Mouse (Mus musculus) limb, embryonic 14.5 days (tissue): ENCODE data around the gene Col23a1. TPM values are rescaled to one million over a fixed set of nuclear protein-coding genes. Genes with fewer than 3 reads are reported as not detected.
A peak's percentile ranks its signal among the peaks of the same experiment; 100 is the strongest.

Experiments used
- ATAC-seq: fragments of 200-750 bp; cut with Nextera tagmentation; 2 replicates; pipeline ENCODE4 v1.8.0; 2017; ENCODE audit warnings: low read depth, moderate number of reproducible peaks, moderate TSS enrichment; ENCODE audit not compliant: low FRiP score
- DNase-seq: peaks from one replicate; pipeline ENCODE4 v3.0.0-alpha.2; 2015; ENCODE audit warnings: low spot score
- H3K27ac ChIP-seq: fragments of 300-500 bp; sonication (generic); replicated peaks from 2 replicates; pipeline ENCODE4 v1.5.1; 2014; ENCODE audit warnings: low read depth, mild to moderate bottlenecking, low read length, moderate library complexity, mixed read lengths
- H3K27me3 ChIP-seq: fragments of 300-500 bp; sonication (generic); 2 replicates; pipeline ENCODE4 v1.6.1; 2014; ENCODE audit warnings: low read length, mixed read lengths; ENCODE audit not compliant: control insufficient read depth, insufficient read depth
- H3K36me3 ChIP-seq: fragments of 300-500 bp; sonication (generic); 2 replicates; pipeline ENCODE4 v1.6.1; 2014; ENCODE audit warnings: mild to moderate bottlenecking, low read length, moderate library complexity, mixed read lengths; ENCODE audit not compliant: control insufficient read depth, insufficient read depth
- H3K4me1 ChIP-seq: fragments of 300-500 bp; sonication (generic); 2 replicates; pipeline ENCODE4 v1.6.1; 2014; ENCODE audit warnings: antibody characterized with exemption, low read length, mixed read lengths; ENCODE audit not compliant: control insufficient read depth, insufficient read depth
- H3K4me2 ChIP-seq: fragments of 300-500 bp; sonication (generic); replicated peaks from 2 replicates; pipeline ENCODE4 v1.6.1; 2014; ENCODE audit warnings: low read depth, mild to moderate bottlenecking, low read length, moderate library complexity; ENCODE audit not compliant: severe bottlenecking
- H3K4me3 ChIP-seq: fragments of 300-500 bp; sonication (generic); replicated peaks from 2 replicates; pipeline ENCODE4 v1.5.1; 2014; ENCODE audit warnings: low read length
- H3K9ac ChIP-seq: fragments of 300-500 bp; sonication (generic); 2 replicates; pipeline ENCODE4 v1.6.1; 2014; ENCODE audit warnings: mild to moderate bottlenecking, low read depth, low read length, moderate library complexity; ENCODE audit not compliant: severe bottlenecking
- H3K9me3 ChIP-seq: fragments of 300-500 bp; sonication (generic); 2 replicates; pipeline ENCODE4 v1.6.1; 2016; ENCODE audit warnings: low read length; ENCODE audit not compliant: control insufficient read depth
- POLR2A ChIP-seq: fragments of 200-500 bp; IDR thresholded peaks from 2 replicates; pipeline ENCODE4 v1.8.0; 2012; ENCODE audit warnings: inconsistent platforms, mild to moderate bottlenecking, moderate library complexity, borderline replicate concordance; ENCODE audit not compliant: insufficient read depth, insufficient read length; ENCODE audit errors: extremely low read depth
- WGBS: fragments of 180-500 bp; shearing (Covaris S2); extraction: QIAGEN DNeasy Blood & Tissue Kit; methylation state at CpG from one replicate; pipeline ENCODE4 v1.1.7; 2014; 5-methylcytosine and 5-hydroxymethylcytosine counted together
- polyA plus RNA-seq, 2 experiments: library from polyadenylated mRNA; depleted of rRNA in 1 of 2; stranded (reverse) in 1 of 2; unstranded in 1 of 2; fragments of >200 nt; fragmentation: Nextera tagmentation in 1 of 2; extraction: Ambion mirVana in 1 of 2; gene quantifications; 2 replicates each; pipeline versions ENCODE4 v1.2.1 to v1.2.3; 2012 to 2014

Col23a1 gene
- polyA plus RNA-seq, 2 experiments = 28.0 to 29.4 TPM

GRCm38 (mm10) chr11:51538388-51538787 is 248.7 kb downstream of the Col23a1 start:
- H3K27me3 ChIP-seq = no peaks in the 10 kb centered on the region
- no peak overlapping the region for H3K4me2 ChIP-seq
- H3K36me3 ChIP-seq = no peaks in the 10 kb centered on the region
- DNase-seq (no peak), ATAC-seq (no peak)
- H3K9me3 ChIP-seq = no peaks in the 10 kb centered on the region
- H3K9ac ChIP-seq = no peak overlapping the region
- H3K4me1 ChIP-seq = peaks cover 15% of the 10 kb centered on the region
- H3K27ac ChIP-seq = no peak overlapping the region
- WGBS = 32% methylated on average over 7 of the region's 7 CpGs
- TF ChIP-seq POLR2A = no peak
- no peak overlapping the region for H3K4me3 ChIP-seq

- WGBS = 46% methylated on average over 13 of the region's 13 CpGs
- no peaks in the 10 kb centered on the region for H3K27me3 ChIP-seq
- H3K4me3 ChIP-seq = no peak overlapping the region
- no peaks in the 10 kb centered on the region for H3K36me3 ChIP-seq
- no peak overlapping the region for H3K4me2 ChIP-seq
- H3K4me1 ChIP-seq = peaks cover 19% of the 10 kb centered on the region
- H3K9me3 ChIP-seq = no peaks in the 10 kb centered on the region
- DNase-seq (no peak), ATAC-seq (peak; percentile 32; the same call in 1 of the 2 replicates)
- no peak overlapping the region for H3K27ac ChIP-seq
- no peak overlapping the region for H3K9ac ChIP-seq
- no peak for TF ChIP-seq POLR2A
Measured at GRCm38 (mm10) chr11:51538919-51539758, 249.4 kb downstream of the Col23a1 start.

- TF ChIP-seq POLR2A = no peak
- Histone ChIP-seq H3K36me3 (no peaks in the 10 kb centered on the region), H3K4me1 (peaks cover 19% of the 10 kb centered on the region), H3K9me3 (no peaks in the 10 kb centered on the region), H3K27me3 (no peaks in the 10 kb centered on the region), H3K9ac (no peak overlapping the region), H3K27ac (no peak overlapping the region), H3K4me3 (no peak overlapping the region), H3K4me2 (no peak overlapping the region)
- peak; percentile 80 for ATAC-seq
- WGBS = 13% methylated on average over 10 of the region's 10 CpGs
- DNase-seq = peak; percentile 97
Measured at GRCm38 (mm10) chr11:51539759-51540282, 250.1 kb downstream of the Col23a1 start.

GRCm38 (mm10) chr11:51542424-51542823 is 252.7 kb downstream of the Col23a1 start:
- TF ChIP-seq POLR2A = no peak
- no peak overlapping the region for H3K4me3 ChIP-seq
- no peak overlapping the region for H3K4me2 ChIP-seq
- H3K36me3 ChIP-seq = no peaks in the 10 kb centered on the region
- H3K27ac ChIP-seq = no peak overlapping the region
- ATAC-seq (no peak), DNase-seq (no peak)
- 26% methylated on average over 9 of the region's 9 CpGs for WGBS
- no peaks in the 10 kb centered on the region for H3K27me3 ChIP-seq
- H3K9me3 ChIP-seq = no peaks in the 10 kb centered on the region
- peaks cover 25% of the 10 kb centered on the region for H3K4me1 ChIP-seq
- no peak overlapping the region for H3K9ac ChIP-seq

GRCm38 (mm10) chr11:51543487-51544050 is 253.8 kb downstream of the Col23a1 start:
- 11% methylated on average over 7 of the region's 7 CpGs for WGBS
- Histone ChIP-seq H3K4me3 (no peak overlapping the region), H3K27me3 (no peaks in the 10 kb centered on the region), H3K9ac (0 out of 2 replicates have a peak overlapping the region, but pooled peaks have one; percentile 12), H3K9me3 (no peaks in the 10 kb centered on the region), H3K4me2 (no peak overlapping the region), H3K4me1 (peaks cover 20% of the 10 kb centered on the region), H3K27ac (no peak overlapping the region), H3K36me3 (no peaks in the 10 kb centered on the region)
- no peak for DNase-seq
- no peak for TF ChIP-seq POLR2A
- no peak for ATAC-seq
